Mouse (Mus musculus) spleen, embryonic (tissue): ENCODE measurements at regions not wholly inside any gene's neighbourhood (a gene's known extent, or its start where the extent isn't known, plus 50 kb on each side); places are given as distances from the start of the nearest gene placed in this dataset.

Experiments used
- CTCF ChIA-PET: fragments of 350-600 bp; sonication (Branson Sonifier 250); formaldehyde crosslinking; loops from one replicate; lab custom pipeline; 2022; lab: Charles Lee

DNA sequence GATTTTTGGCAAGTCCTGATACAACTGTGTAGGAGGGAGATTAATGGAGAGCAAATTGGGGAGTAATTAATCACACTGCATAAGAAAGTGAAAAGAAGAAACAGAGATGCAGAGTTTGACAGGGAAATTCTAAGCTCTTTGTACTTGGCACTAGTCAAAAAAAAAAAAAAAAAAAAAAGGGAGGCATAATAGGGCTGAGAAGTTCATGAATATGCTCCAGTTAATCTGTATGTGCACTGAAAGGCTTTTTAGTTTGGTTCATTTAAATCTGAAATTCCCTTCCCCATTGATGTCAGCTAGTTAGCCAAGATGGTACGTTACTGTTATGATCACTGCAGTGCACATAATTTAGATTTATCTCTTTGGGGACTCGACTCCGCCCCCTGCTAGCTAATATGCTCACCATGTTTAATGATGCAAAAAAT lies 470.8 kb upstream of the Map3k7 start:
- CTCF ChIA-PET: no interaction called here

DNA sequence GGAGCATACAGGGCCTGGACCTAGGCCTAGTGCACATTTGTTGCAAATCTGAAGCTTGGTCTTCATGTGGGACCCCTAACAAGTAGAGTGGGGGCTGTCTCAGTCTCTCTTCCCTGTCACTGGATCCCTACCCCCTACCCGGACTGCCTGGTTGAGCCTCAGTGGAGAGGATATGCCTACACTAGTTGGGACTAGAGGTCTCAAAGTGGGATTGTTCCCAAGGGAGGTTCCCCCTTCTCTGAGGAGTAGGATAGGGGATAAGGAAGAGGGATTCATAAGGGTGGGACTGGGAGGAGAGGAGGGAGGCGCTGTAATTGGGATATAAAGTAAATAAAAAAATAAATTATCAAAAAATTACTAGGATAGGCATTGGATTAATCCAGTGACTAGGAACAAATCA lies 464.0 kb upstream of the Map3k7 start:
- CTCF ChIA-PET: no interaction called here

GRCm38 (mm10) chr4:31500432-31500831 lies 463.5 kb upstream of the Map3k7 start:
- CTCF ChIA-PET: no interaction called here

GRCm38 (mm10) chr4:31525638-31526207 lies 438.2 kb upstream of the Map3k7 start:
- CTCF ChIA-PET: no interaction called here

- CTCF ChIA-PET: no interaction called here
Observed at GRCm38 (mm10) chr4:31536811-31537210, 427.1 kb upstream of the Map3k7 start.

DNA sequence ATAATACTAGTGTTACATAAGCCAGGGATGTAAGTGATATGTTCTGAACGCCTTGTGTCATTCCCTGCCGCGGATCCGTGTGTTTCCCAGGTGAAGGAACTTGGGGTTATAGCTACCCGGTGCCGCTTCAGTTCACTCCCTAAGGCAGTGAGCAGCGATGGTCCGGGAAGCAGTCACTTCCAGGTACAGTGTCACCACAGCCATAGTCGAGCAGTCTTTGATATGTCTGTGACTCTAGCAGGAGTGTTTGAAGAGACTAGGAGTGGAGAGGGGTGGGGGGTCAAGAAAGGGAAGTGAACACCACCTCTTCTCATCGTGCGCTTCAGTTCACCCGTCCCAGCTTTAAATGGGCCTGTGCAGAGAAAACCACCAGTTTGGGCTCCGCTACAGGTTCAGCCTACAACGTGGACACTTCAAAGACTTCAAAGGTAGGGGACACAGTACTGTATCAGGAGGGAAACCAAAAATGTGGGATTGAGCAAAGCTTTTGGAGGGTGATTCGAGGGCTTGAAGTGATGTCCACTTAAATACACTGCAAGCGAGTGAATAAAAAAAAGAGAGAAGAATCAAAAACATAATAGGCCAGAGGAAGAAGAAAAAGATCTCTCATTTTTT lies 410.0 kb upstream of the Map3k7 start:
- CTCF ChIA-PET: no interaction called here

- CTCF ChIA-PET: no interaction called here
Observed at GRCm38 (mm10) chr4:31555077-31555476, 408.8 kb upstream of the Map3k7 start.

DNA sequence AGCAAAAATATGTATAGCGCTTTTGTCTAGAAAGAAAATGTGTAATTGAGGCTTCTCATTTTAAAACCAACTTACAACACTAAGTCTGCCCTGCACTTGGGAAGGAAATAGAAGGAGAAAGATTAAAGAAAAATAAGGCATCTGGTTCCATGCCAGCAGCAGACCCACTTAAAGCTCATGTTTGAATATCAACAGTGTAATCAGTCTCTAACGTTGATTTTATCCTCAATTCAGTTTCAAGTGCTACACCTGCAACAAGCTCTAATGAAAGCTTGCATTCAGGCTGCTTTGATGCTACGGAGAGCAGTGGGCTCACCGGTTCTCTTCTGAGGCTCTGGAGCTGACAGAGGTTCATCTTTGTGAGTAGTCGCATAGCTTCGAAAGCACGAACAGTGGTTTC lies 406.6 kb upstream of the Map3k7 start:
- CTCF ChIA-PET: no interaction called here

DNA sequence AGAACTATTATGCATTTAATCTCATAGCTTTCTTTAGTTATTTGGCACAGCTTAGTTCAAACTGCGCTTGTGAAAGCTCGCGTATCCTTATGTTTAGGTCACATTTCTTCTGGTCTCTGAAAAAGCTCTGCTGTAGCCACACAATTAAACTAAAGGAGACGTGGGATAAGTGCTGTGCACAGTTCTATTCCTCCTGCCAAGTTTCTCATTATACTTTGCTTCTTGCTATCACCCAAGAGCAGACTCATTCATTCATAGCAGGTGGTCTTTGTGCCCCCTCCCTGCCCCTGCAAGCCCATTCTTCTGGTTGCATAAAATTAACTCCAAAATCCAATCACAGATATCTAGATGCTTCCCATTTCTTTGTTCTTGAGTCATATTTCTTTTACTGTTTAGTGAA lies 403.6 kb upstream of the Map3k7 start:
- CTCF ChIA-PET: no interaction called here

DNA sequence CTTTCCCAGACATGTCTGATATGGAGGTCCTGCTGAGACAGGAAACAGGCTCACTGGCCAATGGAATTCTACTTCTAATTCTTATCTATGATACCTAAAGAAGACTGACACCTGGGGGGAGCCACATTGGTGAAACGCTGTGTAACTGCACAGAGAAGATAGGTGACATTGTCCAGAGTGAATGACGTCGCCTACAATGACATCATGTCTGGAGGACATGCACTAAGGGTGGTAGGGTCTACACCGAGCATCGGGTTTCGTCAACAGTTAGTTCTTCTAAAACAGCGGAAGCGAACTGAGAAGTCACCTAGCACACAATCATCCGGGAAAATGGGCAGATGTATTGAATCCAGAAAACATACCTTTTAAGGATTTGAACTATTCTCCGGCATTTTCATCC lies 402.7 kb upstream of the Map3k7 start:
- CTCF ChIA-PET: no interaction called here

GRCm38 (mm10) chr4:31561823-31562222 lies 402.1 kb upstream of the Map3k7 start:
- CTCF ChIA-PET: no interaction called here

GRCm38 (mm10) chr4:31566158-31566557 lies 397.7 kb upstream of the Map3k7 start:
- CTCF ChIA-PET: no interaction called here

GRCm38 (mm10) chr4:31566834-31567233 lies 397.1 kb upstream of the Map3k7 start:
- CTCF ChIA-PET: no interaction called here

DNA sequence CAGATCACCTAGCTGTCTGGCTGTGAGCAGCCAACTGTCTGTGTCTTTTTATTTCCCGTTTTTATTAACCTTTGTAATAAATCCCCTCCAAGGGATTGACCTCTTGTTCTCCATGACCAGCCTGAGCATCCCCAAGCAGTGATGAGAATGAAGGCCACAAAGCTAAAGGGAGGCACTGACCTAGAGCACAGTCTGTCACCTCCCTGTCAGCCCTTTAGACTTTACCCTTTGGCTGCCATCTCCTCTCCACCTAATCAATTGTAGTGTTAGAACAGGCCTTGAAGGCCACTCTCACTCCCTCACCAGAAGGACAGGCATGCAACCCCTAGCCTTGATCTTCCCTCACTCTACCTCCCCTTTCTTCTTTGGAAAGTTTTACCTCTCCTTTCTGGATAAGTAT lies 394.2 kb upstream of the Map3k7 start:
- CTCF ChIA-PET: no interaction called here

- CTCF ChIA-PET: no interaction called here
Observed at GRCm38 (mm10) chr4:31576982-31577579, 386.8 kb upstream of the Map3k7 start.

DNA sequence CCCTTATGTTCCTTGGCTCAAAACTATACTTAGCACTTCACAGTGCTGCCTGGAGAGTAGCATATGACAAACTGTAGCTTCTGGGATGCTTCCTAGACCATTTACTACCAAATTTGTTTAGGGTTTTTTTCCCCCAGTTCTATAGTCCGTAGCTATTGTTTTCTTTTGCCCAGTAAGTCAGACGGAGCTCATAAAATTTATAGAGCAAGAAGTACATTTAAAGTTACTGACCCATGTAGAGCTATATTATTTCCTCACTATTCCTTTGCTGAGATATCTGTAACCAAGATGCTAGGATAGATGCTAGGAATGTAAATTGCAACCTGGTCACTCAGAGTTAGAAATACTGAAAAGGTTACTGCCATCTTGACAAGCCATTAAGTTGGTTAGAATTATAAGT lies 380.4 kb upstream of the Map3k7 start:
- CTCF ChIA-PET: no interaction called here

DNA sequence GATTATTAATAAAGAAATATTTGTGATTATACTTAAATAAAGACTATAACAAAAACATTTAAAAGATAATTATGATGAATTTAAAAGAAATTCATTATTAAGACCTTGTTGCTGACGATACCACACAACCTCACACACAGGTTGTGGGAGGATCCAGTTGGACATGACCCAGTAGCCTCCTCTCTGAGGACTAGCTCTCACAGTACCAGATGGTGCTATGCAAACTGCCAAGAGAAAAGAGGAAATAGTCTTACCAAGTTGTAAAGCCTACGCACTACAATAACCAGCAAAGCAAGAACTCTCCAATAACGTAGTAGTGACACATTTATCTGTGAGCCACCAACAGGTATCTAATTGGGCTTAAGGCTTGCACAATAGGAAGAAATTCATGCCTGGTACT lies 379.7 kb upstream of the Map3k7 start:
- CTCF ChIA-PET: no interaction called here

DNA sequence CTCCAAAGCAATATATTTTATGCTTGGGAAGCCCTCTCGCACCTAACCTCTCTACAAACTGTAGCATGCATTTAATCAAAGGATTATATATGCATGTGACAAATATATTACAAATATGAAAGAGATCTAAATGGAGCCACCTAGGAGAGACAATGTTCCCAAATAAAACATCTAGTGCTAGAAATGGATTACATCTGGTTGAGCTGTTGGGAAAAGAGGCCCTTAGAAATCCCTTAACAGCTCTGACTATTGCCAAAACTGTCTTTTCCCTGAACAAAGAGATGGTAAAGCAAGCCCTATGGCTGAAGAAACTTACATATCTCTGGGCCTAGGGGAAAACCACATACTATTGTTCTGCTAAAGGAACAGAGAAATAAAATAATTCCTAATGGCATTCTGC lies 369.8 kb upstream of the Map3k7 start:
- CTCF ChIA-PET: no interaction called here

GRCm38 (mm10) chr4:31601536-31601935 lies 362.4 kb upstream of the Map3k7 start:
- CTCF ChIA-PET: no interaction called here

- CTCF ChIA-PET: no interaction called here
Observed at GRCm38 (mm10) chr4:31603776-31604175, 360.1 kb upstream of the Map3k7 start.

DNA sequence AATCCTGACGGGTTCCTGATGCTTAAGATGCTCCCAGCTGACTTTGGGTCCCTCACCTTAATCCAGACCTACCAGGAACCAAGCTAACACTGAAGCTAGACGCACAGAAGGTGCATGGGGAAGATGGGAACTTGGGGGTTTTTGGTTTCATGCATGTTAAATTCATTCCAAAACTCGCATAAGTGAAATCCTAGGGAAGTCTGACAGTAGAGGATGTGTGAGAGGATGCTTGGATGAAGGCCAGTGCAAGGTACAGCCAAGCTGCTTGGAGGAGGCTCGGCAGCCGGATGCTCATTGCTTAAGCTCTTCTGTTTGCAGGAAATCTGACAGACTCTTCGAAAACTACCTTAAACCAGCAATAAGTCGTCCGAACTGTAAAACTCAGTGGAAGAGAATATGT lies 355.1 kb upstream of the Map3k7 start:
- CTCF ChIA-PET: no interaction called here

GRCm38 (mm10) chr4:31609559-31609958 lies 354.3 kb upstream of the Map3k7 start:
- CTCF ChIA-PET: no interaction called here

GRCm38 (mm10) chr4:31612147-31612824 lies 351.6 kb upstream of the Map3k7 start:
- CTCF ChIA-PET: no interaction called here
